Mouse (Mus musculus) midbrain, embryonic 13.5 days (tissue): ENCODE measurements around the gene Gins2. TPM values are rescaled to one million over a fixed set of nuclear protein-coding genes. Genes with fewer than 3 reads are reported as not detected.

Source experiments
- ATAC-seq: fragments of 200-750 bp; cut with Nextera tagmentation; 2 replicates; pipeline ENCODE4 v1.8.0; 2017; ENCODE audit warnings: mild to moderate bottlenecking, moderate TSS enrichment, moderate library complexity
- H3K27ac ChIP-seq: fragments of 300-500 bp; sonication (generic); 2 replicates; pipeline ENCODE4 v1.5.1; 2015; ENCODE audit warnings: inconsistent platforms, mild to moderate bottlenecking, moderate library complexity
- H3K27me3 ChIP-seq: fragments of 300-500 bp; sonication (generic); 2 replicates; pipeline ENCODE4 v1.6.1; 2015; ENCODE audit warnings: mild to moderate bottlenecking, inconsistent platforms
- H3K36me3 ChIP-seq: fragments of 300-500 bp; sonication (generic); 2 replicates; pipeline ENCODE4 v1.6.1; 2015; ENCODE audit warnings: mild to moderate bottlenecking, inconsistent platforms
- H3K4me1 ChIP-seq: fragments of 300-500 bp; sonication (generic); replicated peaks from 2 replicates; pipeline ENCODE4 v1.6.1; 2015; ENCODE audit warnings: inconsistent platforms
- H3K4me2 ChIP-seq: fragments of 300-500 bp; sonication (generic); replicated peaks from 2 replicates; pipeline ENCODE4 v1.6.1; 2015; ENCODE audit warnings: moderate library complexity, mild to moderate bottlenecking, inconsistent platforms
- H3K4me3 ChIP-seq: fragments of 300-500 bp; sonication (generic); replicated peaks from 2 replicates; pipeline ENCODE4 v1.5.1; 2015; ENCODE audit warnings: mild to moderate bottlenecking, inconsistent platforms
- H3K9ac ChIP-seq: fragments of 300-500 bp; sonication (generic); replicated peaks from 2 replicates; pipeline ENCODE4 v1.6.1; 2015; ENCODE audit warnings: mild to moderate bottlenecking, inconsistent platforms
- H3K9me3 ChIP-seq: fragments of 300-500 bp; sonication (generic); 2 replicates; pipeline ENCODE4 v1.6.1; 2016; ENCODE audit warnings: mild to moderate bottlenecking, inconsistent platforms
- WGBS: fragments of 180-500 bp; shearing (Covaris S2); methylation state at CpG from one replicate; pipeline ENCODE4 v1.1.7; 2015; 5-methylcytosine and 5-hydroxymethylcytosine counted together
- polyA plus RNA-seq: library from polyadenylated mRNA; unstranded; fragments of >200 nt; fragmentation: Nextera tagmentation; extraction: Ambion mirVana; gene quantifications from 2 replicates; pipeline ENCODE4 v1.2.1, GENCODE M21; 2015

The Gins2 gene
- polyA plus RNA-seq, 1 experiment from 2014 or later, result 36.7 TPM

GRCm38 (mm10) chr8:120572534-120572933 is 16.6 kb downstream of the Gins2 start:
- no peak for ATAC-seq
- H3K4me3 ChIP-seq, result no peak overlapping the region
- 82% methylated on average over 21 of the region's 21 CpGs for WGBS
- H3K9ac ChIP-seq, result no peak overlapping the region
- no peak overlapping the region for H3K4me2 ChIP-seq
- H3K36me3 ChIP-seq, result peaks cover 98% of the 10 kb centered on the region
- no peaks in the 10 kb centered on the region for H3K27me3 ChIP-seq
- no peaks in the 10 kb centered on the region for H3K9me3 ChIP-seq
- no peak overlapping the region for H3K27ac ChIP-seq
- H3K4me1 ChIP-seq, result peaks cover 29% of the 10 kb centered on the region

- 0 out of 2 replicates have a peak overlapping the region, but pooled peaks have one; percentile 7 for H3K9ac ChIP-seq
- H3K36me3 ChIP-seq, result peaks cover 98% of the 10 kb centered on the region
- no peaks in the 10 kb centered on the region for H3K27me3 ChIP-seq
- ATAC-seq, result no peak
- H3K9me3 ChIP-seq, result no peaks in the 10 kb centered on the region
- no peak overlapping the region for H3K27ac ChIP-seq
- H3K4me3 ChIP-seq, result no peak overlapping the region
- 76% methylated on average over 8 of the region's 8 CpGs for WGBS
- no peak overlapping the region for H3K4me2 ChIP-seq
- H3K4me1 ChIP-seq, result peaks cover 33% of the 10 kb centered on the region
These were observed 17.5 kb downstream of the Gins2 start for GRCm38 (mm10) chr8:120571561-120571960.

GRCm38 (mm10) chr8:120569939-120570715 is 19.0 kb downstream of the Gins2 start:
- Histone ChIP-seq H3K4me2 (no peak overlapping the region), H3K9ac (no peak overlapping the region), H3K36me3 (peaks cover 88% of the 10 kb centered on the region), H3K9me3 (no peaks in the 10 kb centered on the region), H3K27ac (peak overlapping the region; percentile 7; the same call in 1 of the 2 replicates), H3K4me3 (no peak overlapping the region), H3K27me3 (no peaks in the 10 kb centered on the region), H3K4me1 (peaks cover 44% of the 10 kb centered on the region)
- no peak for ATAC-seq
- WGBS, result 60% methylated on average over 13 of the region's 13 CpGs

GRCm38 (mm10) chr8:120569123-120569522 is 20.0 kb downstream of the Gins2 start:
- Histone ChIP-seq H3K27ac (peak overlapping the region; percentile 7), H3K4me2 (no peak overlapping the region), H3K36me3 (peaks cover 78% of the 10 kb centered on the region), H3K27me3 (no peaks in the 10 kb centered on the region), H3K9me3 (no peaks in the 10 kb centered on the region), H3K9ac (no peak overlapping the region), H3K4me1 (peaks cover 51% of the 10 kb centered on the region), H3K4me3 (no peak overlapping the region)
- WGBS, result 96% methylated on average over 17 of the region's 17 CpGs
- ATAC-seq, result no peak

GRCm38 (mm10) chr8:120568164-120568798 is 20.8 kb downstream of the Gins2 start:
- Histone ChIP-seq H3K27me3 (no peaks in the 10 kb centered on the region), H3K4me3 (no peak overlapping the region), H3K36me3 (peaks cover 69% of the 10 kb centered on the region), H3K4me1 (peaks cover 55% of the 10 kb centered on the region), H3K9ac (no peak overlapping the region), H3K9me3 (no peaks in the 10 kb centered on the region), H3K27ac (no peak overlapping the region), H3K4me2 (no peak overlapping the region)
- no peak for ATAC-seq
- 95% methylated on average over 37 of the region's 37 CpGs for WGBS

- H3K36me3 ChIP-seq, result peaks cover 64% of the 10 kb centered on the region
- H3K9me3 ChIP-seq, result no peaks in the 10 kb centered on the region
- no peak for ATAC-seq
- peak overlapping the region; percentile 19; the same call in 1 of the 2 replicates for H3K27ac ChIP-seq
- peaks cover 61% of the 10 kb centered on the region for H3K4me1 ChIP-seq
- no peaks in the 10 kb centered on the region for H3K27me3 ChIP-seq
- H3K4me3 ChIP-seq, result no peak overlapping the region
- WGBS, result 96% methylated on average over 17 of the region's 17 CpGs
- no peak overlapping the region for H3K4me2 ChIP-seq
- no peak overlapping the region for H3K9ac ChIP-seq
These were observed 21.4 kb downstream of the Gins2 start for GRCm38 (mm10) chr8:120567731-120568130.

- H3K36me3 ChIP-seq, result peaks cover 53% of the 10 kb centered on the region
- H3K4me1 ChIP-seq, result peaks cover 67% of the 10 kb centered on the region
- no peak overlapping the region for H3K9ac ChIP-seq
- no peak overlapping the region for H3K4me2 ChIP-seq
- no peaks in the 10 kb centered on the region for H3K27me3 ChIP-seq
- 87% methylated on average over 8 of the region's 8 CpGs for WGBS
- H3K9me3 ChIP-seq, result no peaks in the 10 kb centered on the region
- no peak overlapping the region for H3K4me3 ChIP-seq
- no peak overlapping the region for H3K27ac ChIP-seq
- no peak for ATAC-seq
These were observed 22.4 kb downstream of the Gins2 start for GRCm38 (mm10) chr8:120566681-120567080.

GRCm38 (mm10) chr8:120565151-120565711 is 23.9 kb downstream of the Gins2 start:
- Histone ChIP-seq H3K27me3 (no peaks in the 10 kb centered on the region), H3K9me3 (no peaks in the 10 kb centered on the region), H3K36me3 (peaks cover 40% of the 10 kb centered on the region), H3K4me1 (peaks cover 75% of the 10 kb centered on the region), H3K4me3 (no peak overlapping the region), H3K27ac (peak overlapping the region; percentile 89), H3K4me2 (no peak overlapping the region), H3K9ac (peak overlapping the region; percentile 21; the same call in 1 of the 2 replicates)
- peak; percentile 18 for ATAC-seq
- WGBS, result 10% methylated on average over 7 of the region's 7 CpGs

GRCm38 (mm10) chr8:120563851-120564837 is 25.0 kb downstream of the Gins2 start:
- peak overlapping the region; percentile 28 for H3K4me2 ChIP-seq

GRCm38 (mm10) chr8:120563348-120563724 is 25.8 kb downstream of the Gins2 start:
- peaks cover 26% of the 10 kb centered on the region for H3K36me3 ChIP-seq
- WGBS, result 9% methylated on average over 8 of the region's 8 CpGs
- peak overlapping the region; percentile 45 for H3K9ac ChIP-seq
- peak; percentile 18 for ATAC-seq
- H3K4me1 ChIP-seq, result peaks cover 87% of the 10 kb centered on the region
- peak overlapping the region; percentile 89 for H3K27ac ChIP-seq
- H3K4me3 ChIP-seq, result no peak overlapping the region
- H3K9me3 ChIP-seq, result no peaks in the 10 kb centered on the region
- peak overlapping the region; percentile 28; the same call in 1 of the 2 replicates for H3K4me2 ChIP-seq
- no peaks in the 10 kb centered on the region for H3K27me3 ChIP-seq

More at GRCm38 (mm10) chr8:120563851-120564837, 25.0 kb downstream of the Gins2 start:
- Histone ChIP-seq H3K27me3 (no peaks in the 10 kb centered on the region), H3K9ac (0 out of 2 replicates have a peak overlapping the region, but pooled peaks have one; percentile 45), H3K27ac (peak overlapping the region; percentile 89), H3K4me1 (peaks cover 78% of the 10 kb centered on the region), H3K36me3 (peaks cover 30% of the 10 kb centered on the region), H3K9me3 (no peaks in the 10 kb centered on the region), H3K4me3 (no peak overlapping the region)
- 7% methylated on average over 20 of the region's 20 CpGs for WGBS
- ATAC-seq, result peak; percentile 62

- peaks cover 92% of the 10 kb centered on the region for H3K4me1 ChIP-seq
- H3K9ac ChIP-seq, result peak overlapping the region; percentile 45
- no peaks in the 10 kb centered on the region for H3K9me3 ChIP-seq
- no peaks in the 10 kb centered on the region for H3K27me3 ChIP-seq
- WGBS, result 77% methylated on average over 18 of the region's 18 CpGs
- H3K4me2 ChIP-seq, result 0 out of 2 replicates have a peak overlapping the region, but pooled peaks have one; percentile 28
- no peak overlapping the region for H3K4me3 ChIP-seq
- ATAC-seq, result no peak; the same call in 1 of the 2 replicates
- H3K27ac ChIP-seq, result peak overlapping the region; percentile 89
- peaks cover 20% of the 10 kb centered on the region for H3K36me3 ChIP-seq
These were observed 26.3 kb downstream of the Gins2 start for GRCm38 (mm10) chr8:120562680-120563347.
